Mouse (Mus musculus) gastrocnemius, adult 8-10 months (tissue): ENCODE measurements at regions not wholly inside any gene's neighbourhood (a gene's known extent, or its start where the extent isn't known, plus 50 kb on each side); places are given as distances from the start of the nearest gene placed in this dataset.

Experiments used
- DNase-seq, 2 experiments: peaks; one replicate each; pipeline ENCODE4 v3.0.0; 2022; ENCODE audit warnings: low spot score in 2 of 2

DNA sequence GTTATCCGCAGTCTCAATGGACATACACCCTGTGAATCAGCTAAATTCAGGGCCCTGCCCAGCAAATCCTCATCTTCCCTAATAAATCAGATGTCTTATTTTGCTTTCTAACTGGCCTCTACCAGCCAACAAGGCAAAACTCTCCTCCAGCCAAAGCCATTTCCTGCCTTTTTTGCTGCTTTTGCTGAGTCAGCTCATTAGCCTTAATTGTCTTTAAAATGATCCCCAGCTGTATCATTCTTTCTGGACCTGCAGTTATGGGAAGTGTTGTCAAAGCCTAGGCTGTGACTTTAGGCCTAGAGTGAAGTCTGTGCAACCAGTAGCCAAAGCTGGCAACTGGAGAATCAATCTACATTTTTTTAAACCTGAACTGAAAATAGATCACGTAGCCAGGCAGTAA is 81.4 kb downstream of the Mtpn start:
- DNase-seq: no peak

DNA sequence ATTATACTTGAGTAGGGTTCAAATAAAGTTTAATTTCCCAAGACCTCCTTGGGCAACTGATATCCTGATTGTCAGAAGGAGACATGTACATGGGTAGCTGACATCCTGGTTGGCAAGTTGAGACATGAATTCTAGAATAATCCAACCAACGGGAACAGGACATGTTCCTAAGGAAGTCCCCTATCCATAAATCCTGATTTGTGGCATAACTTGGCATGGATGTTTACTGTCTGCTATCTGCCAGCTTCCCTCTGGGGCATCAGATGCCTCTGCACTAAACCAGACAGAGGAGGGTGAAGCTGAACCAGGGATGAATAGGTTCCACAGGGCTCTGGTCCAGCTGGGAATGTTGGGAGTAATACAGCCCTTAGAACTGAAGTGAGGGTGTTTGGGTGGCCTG is 94.7 kb downstream of the Mtpn start:
- no peak for DNase-seq

DNA sequence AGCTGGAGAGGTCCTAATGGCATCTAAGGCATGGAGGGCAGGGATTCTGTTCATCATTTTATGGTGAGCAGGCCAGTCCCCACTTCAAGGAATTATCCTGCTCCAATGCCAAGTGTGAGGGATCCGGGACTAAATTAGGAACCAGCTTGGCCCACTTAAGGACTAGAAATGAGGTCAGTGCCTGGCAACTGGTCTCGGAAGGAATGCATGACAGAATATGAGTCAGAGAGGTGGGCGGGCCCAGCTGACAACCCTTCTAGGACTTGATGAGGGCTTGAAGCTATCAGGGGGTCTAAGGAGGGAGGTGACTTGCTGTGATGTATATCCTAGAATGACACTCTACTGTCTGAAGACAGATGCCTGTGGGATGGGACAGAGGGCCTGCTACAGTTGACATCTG is 100.4 kb upstream of the Fam180a start:
- peak; percentile 54 to 55 for DNase-seq

GRCm38 (mm10) chr6:35424521-35424920 is 98.6 kb upstream of the Fam180a start:
- DNase-seq: no peak

GRCm38 (mm10) chr6:35420924-35421323 is 95.0 kb upstream of the Fam180a start:
- DNase-seq: no peak

- DNase-seq: no peak
Measured at GRCm38 (mm10) chr6:35405044-35405443, 79.1 kb upstream of the Fam180a start.

GRCm38 (mm10) chr6:35403341-35403910 is 77.5 kb upstream of the Fam180a start:
- no peak for DNase-seq

DNA sequence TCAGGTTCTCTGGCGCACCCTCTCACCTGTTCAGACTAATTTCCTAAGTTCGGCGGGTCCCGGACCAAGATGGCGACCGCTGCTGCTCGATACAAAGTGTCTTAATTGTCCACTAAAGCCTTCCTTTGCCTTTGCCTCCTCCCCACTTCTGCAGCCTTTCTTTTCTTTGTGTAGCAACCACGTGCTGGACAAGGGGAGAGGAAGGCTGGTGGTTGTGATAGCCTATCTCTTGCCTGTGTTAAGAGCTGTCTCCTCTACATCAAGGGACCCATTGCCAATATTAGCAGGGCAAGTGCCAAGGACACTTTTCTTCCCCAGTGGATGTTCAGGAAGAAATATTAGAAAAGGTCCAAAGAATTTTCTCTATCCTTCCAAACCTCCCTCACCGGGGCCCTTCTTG is 69.8 kb upstream of the Fam180a start:
- DNase-seq: no peak

- no peak for DNase-seq
Measured at GRCm38 (mm10) chr6:35388827-35389226, 62.9 kb upstream of the Fam180a start.

- DNase-seq: no peak
Measured at GRCm38 (mm10) chr6:35381536-35381935, 55.6 kb upstream of the Fam180a start.

DNA sequence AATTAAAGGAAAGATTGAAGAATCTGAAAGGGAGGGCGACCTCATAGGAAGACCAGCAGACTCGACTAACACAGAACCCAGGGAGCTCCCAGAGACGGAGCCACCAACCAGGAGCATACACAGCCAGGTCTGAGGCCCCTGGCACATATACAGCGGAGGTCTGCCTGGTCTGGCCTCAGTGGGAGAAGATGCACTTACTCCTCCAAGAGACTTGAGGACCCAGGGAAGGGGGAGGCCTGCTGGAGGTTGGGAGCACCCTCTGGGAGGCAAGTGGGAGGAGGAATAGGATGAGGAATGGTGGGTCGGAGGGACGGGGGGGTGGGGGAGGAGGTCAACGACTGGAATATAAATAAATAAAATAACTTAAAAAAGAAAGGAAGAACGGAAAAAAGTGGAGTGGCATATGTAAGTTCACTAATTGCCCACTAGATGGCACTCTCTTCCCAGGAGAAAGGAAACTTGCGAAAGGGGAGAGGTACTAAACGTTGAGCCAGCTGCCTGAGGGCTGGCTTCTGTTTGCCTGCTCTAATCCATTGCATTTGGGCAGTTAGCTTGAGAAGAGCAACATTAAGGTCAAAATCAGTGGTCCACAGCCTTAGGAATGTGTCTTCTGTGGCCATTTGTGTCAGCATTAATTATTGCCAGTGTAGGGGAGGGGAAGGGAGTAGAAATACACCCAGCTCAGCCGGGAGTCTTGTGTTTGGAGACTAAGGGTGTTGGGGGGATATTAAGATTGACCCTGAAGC is 55.0 kb upstream of the Fam180a start:
- no peak for DNase-seq

DNA sequence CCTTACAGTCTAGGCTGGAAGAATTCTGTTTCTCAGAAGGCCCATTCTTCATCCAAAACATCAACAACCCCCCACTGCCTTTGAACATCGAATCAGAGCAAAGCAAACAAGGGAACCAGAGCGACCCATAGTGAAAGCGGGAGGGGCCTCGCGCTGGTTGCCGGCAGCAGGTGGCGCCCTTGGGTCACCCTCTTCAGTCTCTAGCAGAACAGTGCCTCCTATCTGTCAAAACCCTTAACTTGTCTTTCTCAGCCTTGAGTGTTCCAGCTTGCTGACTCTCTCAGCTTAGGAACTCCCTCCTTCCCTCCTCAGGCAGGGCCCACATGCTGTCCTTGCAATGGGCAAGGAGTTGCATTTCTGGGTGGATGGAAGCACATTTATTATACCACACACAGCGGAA is 53.9 kb upstream of the Fam180a start:
- peak; percentile 67 to 74 for DNase-seq

DNA sequence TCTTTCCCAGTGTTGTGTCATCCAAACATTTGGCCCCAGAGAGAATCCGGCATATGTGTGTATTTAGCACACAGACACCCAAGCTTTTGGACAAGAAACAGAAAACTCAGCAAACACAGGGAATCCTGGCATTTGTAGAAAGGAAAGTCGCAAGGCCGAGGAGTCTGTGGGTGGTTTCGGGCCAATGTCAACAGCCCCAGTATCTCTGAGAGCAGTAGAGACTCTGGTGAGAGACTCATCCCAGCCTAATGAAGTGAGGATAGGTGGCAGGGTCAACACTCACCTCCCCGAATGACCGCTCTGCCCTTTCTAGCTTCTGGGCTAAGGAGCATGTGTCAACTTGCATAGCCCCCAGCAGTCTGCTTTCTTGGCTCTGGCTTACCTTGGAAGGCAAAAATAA is 52.9 kb upstream of the Fam180a start:
- no peak for DNase-seq

- no peak for DNase-seq
Measured at GRCm38 (mm10) chr6:35377535-35377934, 51.6 kb upstream of the Fam180a start.

DNA sequence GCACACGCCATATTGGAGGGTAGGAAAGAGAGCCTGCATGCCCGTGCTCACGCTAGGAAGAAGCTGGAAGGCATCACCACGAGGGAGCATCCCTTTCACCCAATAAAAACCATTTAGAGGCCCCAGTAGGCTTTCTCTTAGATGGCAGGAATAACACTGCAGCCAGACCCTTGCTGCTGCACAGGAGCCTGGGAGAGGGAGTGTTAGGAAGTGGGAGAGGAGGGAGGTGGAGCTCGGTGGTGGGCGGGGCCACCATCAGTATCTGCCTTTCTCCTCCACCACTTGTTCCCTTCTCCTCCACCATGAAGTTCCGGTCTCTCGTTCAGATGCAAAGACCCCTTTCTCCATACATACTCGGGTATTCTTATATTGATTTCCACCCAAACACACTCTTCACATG is 50.6 kb upstream of the Fam180a start:
- no peak for DNase-seq
